Mouse (Mus musculus) lung, embryonic 15.5 days (tissue): ENCODE results near the gene Gars. TPM values are rescaled to one million over a fixed set of nuclear protein-coding genes. Genes with fewer than 3 reads are reported as not detected.

Experiments
- ATAC-seq: fragments of 200-750 bp; cut with Nextera tagmentation; 2 replicates; pipeline ENCODE4 v1.8.0; 2017; ENCODE audit warnings: moderate number of reproducible peaks, borderline replicate concordance; ENCODE audit not compliant: low FRiP score, low TSS enrichment; ENCODE audit errors: extremely low read depth
- H3K27ac ChIP-seq: fragments of 300-500 bp; sonication (generic); 2 replicates; pipeline ENCODE4 v1.5.1; 2015; ENCODE audit warnings: moderate library complexity, mild to moderate bottlenecking, inconsistent platforms
- H3K27me3 ChIP-seq: fragments of 300-500 bp; sonication (generic); 2 replicates; pipeline ENCODE4 v1.6.1; 2015; ENCODE audit warnings: inconsistent platforms
- H3K36me3 ChIP-seq: fragments of 300-500 bp; sonication (generic); 2 replicates; pipeline ENCODE4 v1.6.1; 2015; ENCODE audit warnings: inconsistent platforms
- H3K4me1 ChIP-seq: fragments of 300-500 bp; sonication (generic); 2 replicates; pipeline ENCODE4 v1.6.1; 2015; ENCODE audit warnings: inconsistent platforms
- H3K4me2 ChIP-seq: fragments of 300-500 bp; sonication (generic); 2 replicates; pipeline ENCODE4 v1.6.1; 2015; ENCODE audit warnings: inconsistent platforms, mild to moderate bottlenecking, moderate library complexity
- H3K4me3 ChIP-seq: fragments of 300-500 bp; sonication (generic); 2 replicates; pipeline ENCODE4 v1.5.1; 2015; ENCODE audit warnings: mild to moderate bottlenecking, inconsistent platforms
- H3K9ac ChIP-seq: fragments of 300-500 bp; sonication (generic); 2 replicates; pipeline ENCODE4 v1.6.1; 2015; ENCODE audit warnings: inconsistent platforms
- H3K9me3 ChIP-seq: fragments of 300-500 bp; sonication (generic); 2 replicates; pipeline ENCODE4 v1.6.1; 2016; ENCODE audit warnings: inconsistent platforms
- WGBS: fragments of 180-500 bp; shearing (Covaris S2); methylation state at CpG from one replicate; pipeline ENCODE4 v1.1.7; 2015; 5-methylcytosine and 5-hydroxymethylcytosine counted together
- polyA plus RNA-seq: library from polyadenylated mRNA; unstranded; fragments of >200 nt; fragmentation: Nextera tagmentation; extraction: Ambion mirVana; gene quantifications from 2 replicates; pipeline ENCODE4 v1.2.1, GENCODE M21; 2015

Gene Gars
- polyA plus RNA-seq, 1 experiment from 2014 or later, result 146 TPM

GRCm38 (mm10) chr6:55039446-55039783 is 1.6 kb downstream of the Gars start:
- Histone ChIP-seq H3K9ac (peak overlapping the region; percentile 69; the same call in 1 of the 2 replicates), H3K9me3 (no peaks in the 10 kb centered on the region), H3K36me3 (no peaks in the 10 kb centered on the region), H3K27ac (no peak overlapping the region), H3K4me3 (peak overlapping the region; percentile 83), H3K27me3 (no peaks in the 10 kb centered on the region), H3K4me1 (peaks cover 13% of the 10 kb centered on the region), H3K4me2 (peak overlapping the region; percentile 75)
- WGBS, result 65% methylated on average over 6 of the region's 6 CpGs
- ATAC-seq, result no peak

GRCm38 (mm10) chr6:55040031-55040430 is 2.2 kb downstream of the Gars start:
- no peaks in the 10 kb centered on the region for H3K9me3 ChIP-seq
- H3K9ac ChIP-seq, result no peak overlapping the region
- WGBS, result 54% methylated on average over 1 of the region's 1 CpGs
- H3K36me3 ChIP-seq, result no peaks in the 10 kb centered on the region
- no peak overlapping the region for H3K27ac ChIP-seq
- no peak overlapping the region for H3K4me2 ChIP-seq
- no peaks in the 10 kb centered on the region for H3K27me3 ChIP-seq
- no peak for ATAC-seq
- H3K4me3 ChIP-seq, result no peak overlapping the region
- peaks cover 13% of the 10 kb centered on the region for H3K4me1 ChIP-seq

- ATAC-seq, result no peak
Measured at GRCm38 (mm10) chr6:55043206-55043605, 5.4 kb downstream of the Gars start.

GRCm38 (mm10) chr6:55044542-55044941 is 6.7 kb downstream of the Gars start:
- no peak for ATAC-seq
- WGBS, result 63% methylated on average over 5 of the region's 5 CpGs
- peaks cover 10% of the 10 kb centered on the region for H3K36me3 ChIP-seq
- H3K9ac ChIP-seq, result no peak overlapping the region
- H3K4me1 ChIP-seq, result peaks cover 4% of the 10 kb centered on the region; the same call in 1 of the 2 replicates
- no peaks in the 10 kb centered on the region for H3K9me3 ChIP-seq
- no peaks in the 10 kb centered on the region for H3K27me3 ChIP-seq
- no peak overlapping the region for H3K4me2 ChIP-seq
- no peak overlapping the region for H3K27ac ChIP-seq
- no peak overlapping the region for H3K4me3 ChIP-seq

More at GRCm38 (mm10) chr6:55043206-55043605, 5.4 kb downstream of the Gars start:
- WGBS, result 71% methylated on average over 8 of the region's 8 CpGs
- Histone ChIP-seq H3K9me3 (no peaks in the 10 kb centered on the region), H3K4me2 (no peak overlapping the region), H3K9ac (no peak overlapping the region), H3K4me3 (no peak overlapping the region), H3K27ac (no peak overlapping the region), H3K36me3 (peaks cover 5% of the 10 kb centered on the region), H3K4me1 (peaks cover 13% of the 10 kb centered on the region), H3K27me3 (no peaks in the 10 kb centered on the region)

- 53% methylated on average over 1 of the region's 1 CpGs for WGBS
- Histone ChIP-seq H3K9ac (no peak overlapping the region), H3K27me3 (no peaks in the 10 kb centered on the region), H3K4me3 (no peak overlapping the region), H3K4me1 (0 out of 2 replicates have a peak, but pooled peaks cover under 1% of the 10 kb centered on the region), H3K4me2 (no peak overlapping the region), H3K9me3 (no peaks in the 10 kb centered on the region), H3K36me3 (peaks cover 18% of the 10 kb centered on the region), H3K27ac (no peak overlapping the region)
- ATAC-seq, result no peak
Measured at GRCm38 (mm10) chr6:55045326-55045725, 7.5 kb downstream of the Gars start.

GRCm38 (mm10) chr6:55049186-55049585 is 11.4 kb downstream of the Gars start:
- H3K4me1 ChIP-seq, result no peaks in the 10 kb centered on the region
- H3K9me3 ChIP-seq, result no peaks in the 10 kb centered on the region
- ATAC-seq, result no peak
- no peak overlapping the region for H3K27ac ChIP-seq
- H3K4me2 ChIP-seq, result no peak overlapping the region
- peaks cover 48% of the 10 kb centered on the region for H3K36me3 ChIP-seq
- H3K27me3 ChIP-seq, result no peaks in the 10 kb centered on the region
- no peak overlapping the region for H3K4me3 ChIP-seq
- H3K9ac ChIP-seq, result no peak overlapping the region
- 90% methylated on average over 10 of the region's 10 CpGs for WGBS

GRCm38 (mm10) chr6:55054491-55054890 is 16.7 kb downstream of the Gars start:
- H3K36me3 ChIP-seq, result peaks cover 77% of the 10 kb centered on the region
- WGBS, result 95% methylated on average over 4 of the region's 4 CpGs
- H3K4me2 ChIP-seq, result no peak overlapping the region
- H3K27ac ChIP-seq, result no peak overlapping the region
- ATAC-seq, result no peak
- no peaks in the 10 kb centered on the region for H3K9me3 ChIP-seq
- no peak overlapping the region for H3K9ac ChIP-seq
- no peaks in the 10 kb centered on the region for H3K27me3 ChIP-seq
- no peak overlapping the region for H3K4me3 ChIP-seq
- no peaks in the 10 kb centered on the region for H3K4me1 ChIP-seq

- Histone ChIP-seq H3K36me3 (peaks cover 76% of the 10 kb centered on the region), H3K4me1 (no peaks in the 10 kb centered on the region), H3K4me2 (no peak overlapping the region), H3K9ac (no peak overlapping the region), H3K27ac (no peak overlapping the region), H3K4me3 (no peak overlapping the region), H3K27me3 (no peaks in the 10 kb centered on the region), H3K9me3 (no peaks in the 10 kb centered on the region)
- ATAC-seq, result no peak
- WGBS, result 94% methylated on average over 3 of the region's 3 CpGs
Measured at GRCm38 (mm10) chr6:55057427-55057826, 19.6 kb downstream of the Gars start.

GRCm38 (mm10) chr6:55060241-55060825 is 22.5 kb downstream of the Gars start:
- no peaks in the 10 kb centered on the region for H3K27me3 ChIP-seq
- H3K9me3 ChIP-seq, result no peaks in the 10 kb centered on the region
- no peak overlapping the region for H3K27ac ChIP-seq
- H3K36me3 ChIP-seq, result peaks cover 72% of the 10 kb centered on the region
- H3K9ac ChIP-seq, result no peak overlapping the region
- no peak for ATAC-seq
- 90% methylated on average over 7 of the region's 7 CpGs for WGBS
- H3K4me3 ChIP-seq, result no peak overlapping the region
- no peaks in the 10 kb centered on the region for H3K4me1 ChIP-seq
- no peak overlapping the region for H3K4me2 ChIP-seq

GRCm38 (mm10) chr6:55061328-55061727 is 23.5 kb downstream of the Gars start:
- H3K9me3 ChIP-seq, result no peaks in the 10 kb centered on the region
- H3K27ac ChIP-seq, result no peak overlapping the region

GRCm38 (mm10) chr6:55062200-55062599 is 24.4 kb downstream of the Gars start:
- Histone ChIP-seq H3K9me3 (no peaks in the 10 kb centered on the region), H3K4me2 (no peak overlapping the region), H3K27ac (no peak overlapping the region), H3K4me1 (no peaks in the 10 kb centered on the region), H3K4me3 (no peak overlapping the region), H3K27me3 (no peaks in the 10 kb centered on the region), H3K9ac (no peak overlapping the region), H3K36me3 (peaks cover 71% of the 10 kb centered on the region)
- 85% methylated on average over 5 of the region's 5 CpGs for WGBS
- ATAC-seq, result no peak

More at GRCm38 (mm10) chr6:55061328-55061727, 23.5 kb downstream of the Gars start:
- no peak overlapping the region for H3K4me3 ChIP-seq
- no peaks in the 10 kb centered on the region for H3K27me3 ChIP-seq
- no peaks in the 10 kb centered on the region for H3K4me1 ChIP-seq
- H3K4me2 ChIP-seq, result no peak overlapping the region
- H3K36me3 ChIP-seq, result peaks cover 71% of the 10 kb centered on the region
- no peak for ATAC-seq
- H3K9ac ChIP-seq, result no peak overlapping the region
- WGBS, result 91% methylated on average over 11 of the region's 11 CpGs

GRCm38 (mm10) chr6:55063793-55064476 is 26.1 kb downstream of the Gars start:
- H3K27me3 ChIP-seq, result no peaks in the 10 kb centered on the region
- no peak overlapping the region for H3K9ac ChIP-seq
- 85% methylated on average over 9 of the region's 9 CpGs for WGBS
- no peaks in the 10 kb centered on the region for H3K4me1 ChIP-seq
- H3K4me2 ChIP-seq, result no peak overlapping the region
- H3K4me3 ChIP-seq, result no peak overlapping the region
- no peaks in the 10 kb centered on the region for H3K9me3 ChIP-seq
- H3K27ac ChIP-seq, result no peak overlapping the region
- peaks cover 77% of the 10 kb centered on the region for H3K36me3 ChIP-seq
- no peak for ATAC-seq
